Mouse (Mus musculus): ENCODE measurements around the gene Wbp1l.

The Wbp1l gene

GRCm38 (mm10) chr19:46661511-46661910 lies 62.6 kb downstream of the Wbp1l start:
- DNase-seq (ENCODE audit: low spot score): no peak

GRCm38 (mm10) chr19:46662214-46662613 lies 63.3 kb downstream of the Wbp1l start:
- no peak for DNase-seq (ENCODE audit: low spot score)

GRCm38 (mm10) chr19:46662784-46663183 lies 63.9 kb downstream of the Wbp1l start:
- no peak for DNase-seq (ENCODE audit: low spot score)

GRCm38 (mm10) chr19:46665474-46665873 lies 66.6 kb downstream of the Wbp1l start:
- no peak for DNase-seq (ENCODE audit: low spot score)

- DNase-seq (ENCODE audit: low spot score): no peak
These were observed 68.4 kb downstream of the Wbp1l start for GRCm38 (mm10) chr19:46667300-46667699.

DNA sequence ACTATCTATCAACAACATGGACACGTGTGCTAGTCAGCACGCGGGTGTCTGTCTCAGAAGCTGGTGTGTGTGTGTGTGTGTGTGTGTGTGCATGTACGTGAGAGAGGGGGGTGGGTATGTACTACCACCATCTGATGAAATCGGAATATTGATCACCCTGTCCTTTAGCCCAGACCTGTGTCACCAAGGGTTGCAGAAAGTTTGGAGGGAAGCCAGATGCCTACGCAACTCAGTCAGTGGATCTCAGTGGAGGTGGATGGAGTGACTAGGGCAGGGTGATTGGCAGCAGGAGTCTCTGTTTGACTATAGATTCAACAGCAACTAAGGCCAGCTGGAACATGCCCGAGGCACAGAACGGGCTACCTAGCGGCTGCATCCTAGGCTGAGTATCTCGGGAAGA lies 69.4 kb downstream of the Wbp1l start:
- no peak for DNase-seq (ENCODE audit: low spot score)

DNA sequence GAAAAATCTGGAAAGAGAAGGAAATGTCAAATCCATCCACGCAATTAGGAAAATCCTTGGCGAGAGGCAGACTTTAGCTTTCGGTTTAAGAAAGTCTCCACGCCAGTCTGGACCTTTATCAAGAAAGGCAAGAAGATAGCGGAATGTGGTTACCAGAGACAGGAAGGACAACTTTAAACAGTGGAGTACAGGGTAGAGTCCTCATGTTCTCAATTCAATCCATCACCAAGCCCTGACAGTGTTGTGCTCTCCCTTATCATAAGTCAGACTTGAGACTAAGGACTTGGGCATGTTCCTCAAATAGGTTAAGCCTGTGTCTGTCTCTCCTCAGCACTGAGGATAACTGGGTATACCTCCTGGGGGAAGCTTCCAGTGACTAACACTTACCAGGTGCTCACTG lies 70.9 kb downstream of the Wbp1l start:
- DNase-seq (ENCODE audit: low spot score): no peak

- DNase-seq (ENCODE audit: low spot score): no peak
These were observed 71.8 kb downstream of the Wbp1l start for GRCm38 (mm10) chr19:46670691-46671090.

GRCm38 (mm10) chr19:46672766-46673418 lies 74.0 kb downstream of the Wbp1l start, which contains the start of gene Cyp17a1:
Gene Cyp17a1 (minus strand): TSS chr19:46673172.
- no peak for DNase-seq (ENCODE audit: low spot score)

- no peak for DNase-seq (ENCODE audit: low spot score)
These were observed 76.8 kb downstream of the Wbp1l start for GRCm38 (mm10) chr19:46675641-46676040.

GRCm38 (mm10) chr19:46679720-46680383 lies 81.0 kb downstream of the Wbp1l start:
- DNase-seq (ENCODE audit: low spot score): no peak

DNA sequence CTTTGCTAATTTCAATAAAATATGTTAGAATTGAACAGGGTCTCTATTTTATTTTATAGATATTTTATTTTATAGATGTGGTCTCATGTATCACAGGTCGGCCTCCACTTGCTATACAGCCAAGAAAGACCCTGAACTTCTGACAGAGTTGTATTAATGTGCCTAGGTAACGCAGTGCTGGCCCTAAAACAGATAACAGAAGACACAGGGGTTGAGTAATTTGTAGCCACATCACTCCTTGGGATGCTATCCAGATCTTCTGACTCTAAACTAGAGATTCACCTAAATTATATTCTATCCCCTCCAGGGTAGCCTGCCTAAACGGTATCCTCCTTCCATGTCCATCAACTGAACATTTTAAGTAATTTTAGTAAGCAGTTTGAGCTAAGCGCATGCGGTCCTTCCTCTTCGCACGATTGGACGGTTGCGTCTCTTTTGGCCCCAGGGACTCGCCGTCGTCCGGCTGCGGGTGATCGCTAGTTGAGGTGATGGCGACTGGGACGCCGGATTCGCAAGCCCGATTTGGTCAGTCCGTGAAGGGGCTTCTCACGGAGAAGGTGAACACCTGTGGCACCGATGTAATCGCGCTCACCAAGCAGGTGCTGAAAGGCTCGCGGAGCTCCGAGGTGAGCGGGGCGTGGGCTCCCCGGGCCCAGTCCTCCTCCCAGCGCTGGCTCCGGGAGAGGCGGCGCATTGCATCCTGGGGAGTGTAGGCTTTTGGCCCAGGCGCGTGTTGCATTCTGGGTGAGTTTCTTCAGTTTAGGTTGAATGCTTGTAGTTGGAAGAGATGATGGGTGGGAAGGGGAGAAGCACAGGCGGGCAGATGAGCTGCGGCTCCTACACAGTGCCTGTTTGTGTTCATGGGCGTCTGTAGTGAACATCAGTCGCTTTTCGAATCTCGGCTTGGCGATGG lies 90.8 kb downstream of the Wbp1l start, which contains the start of gene Borcs7:
Borcs7 (plus strand) TSS at position 447 of the 913 bp plus-strand sequence.
- DNase-seq (ENCODE audit: low spot score): peak; percentile 66

DNA sequence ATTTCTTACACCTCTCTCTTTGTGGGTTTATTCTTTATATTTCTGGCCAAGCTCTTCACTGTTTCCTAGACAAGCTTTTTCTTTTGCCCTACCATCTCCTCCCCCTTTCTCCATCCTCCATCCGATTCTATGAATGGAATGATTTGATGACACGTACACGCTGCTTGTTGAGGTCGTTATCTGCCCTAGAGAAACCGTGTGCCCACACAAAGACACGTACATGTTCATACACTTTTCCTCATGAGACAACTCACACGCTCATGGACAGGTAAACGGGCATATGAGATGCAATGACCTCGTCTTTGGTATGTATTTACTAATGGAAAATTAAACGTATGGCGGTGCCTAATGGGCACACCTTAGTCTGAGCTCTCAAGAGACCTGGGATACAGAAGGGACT lies 91.5 kb downstream of the Wbp1l start:
- DNase-seq (ENCODE audit: low spot score): no peak

GRCm38 (mm10) chr19:46691078-46691477 lies 92.2 kb downstream of the Wbp1l start:
- DNase-seq (ENCODE audit: low spot score): no peak

GRCm38 (mm10) chr19:46693146-46693545 lies 94.3 kb downstream of the Wbp1l start:
- DNase-seq (ENCODE audit: low spot score): no peak

DNA sequence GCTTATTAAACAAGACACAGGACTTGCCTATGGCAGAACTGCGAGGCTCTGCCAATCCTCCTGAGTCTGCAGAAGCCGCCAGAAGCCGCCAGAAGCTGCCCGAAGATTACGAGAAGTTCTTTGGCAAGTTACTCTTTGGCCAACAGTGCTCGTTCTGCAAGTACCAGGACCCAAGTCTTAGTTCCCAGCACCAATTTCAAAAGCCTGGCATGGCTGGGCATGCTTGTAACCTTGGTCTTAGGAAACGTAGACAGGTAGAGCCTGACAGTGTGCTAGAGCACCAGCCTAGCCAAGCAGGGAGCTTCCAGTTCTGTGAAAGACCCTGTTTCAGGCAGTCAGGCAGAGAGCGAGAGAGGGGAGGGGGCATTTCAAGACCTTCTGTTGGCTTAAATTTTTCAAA lies 97.6 kb downstream of the Wbp1l start:
- DNase-seq (ENCODE audit: low spot score): no peak

DNA sequence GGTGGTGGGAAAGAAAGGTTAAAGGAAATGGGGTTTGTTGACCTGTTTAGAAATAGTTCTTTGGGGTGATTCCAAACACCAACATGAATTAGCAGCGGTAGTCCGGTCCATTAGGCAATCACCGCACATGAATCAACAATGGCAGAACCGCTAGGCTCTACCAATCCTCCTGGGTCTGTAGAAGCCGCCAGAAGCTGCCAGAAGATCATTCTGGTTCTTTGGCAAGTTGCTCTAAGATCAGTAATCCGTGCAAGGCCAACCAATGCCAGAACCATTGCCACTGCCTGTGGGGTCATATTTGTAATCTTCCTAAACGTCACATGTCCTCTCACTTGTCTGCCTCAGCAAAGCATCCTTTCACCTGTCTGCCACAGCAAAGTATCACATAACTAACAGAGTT lies 98.1 kb downstream of the Wbp1l start:
- DNase-seq (ENCODE audit: low spot score): no peak

DNA sequence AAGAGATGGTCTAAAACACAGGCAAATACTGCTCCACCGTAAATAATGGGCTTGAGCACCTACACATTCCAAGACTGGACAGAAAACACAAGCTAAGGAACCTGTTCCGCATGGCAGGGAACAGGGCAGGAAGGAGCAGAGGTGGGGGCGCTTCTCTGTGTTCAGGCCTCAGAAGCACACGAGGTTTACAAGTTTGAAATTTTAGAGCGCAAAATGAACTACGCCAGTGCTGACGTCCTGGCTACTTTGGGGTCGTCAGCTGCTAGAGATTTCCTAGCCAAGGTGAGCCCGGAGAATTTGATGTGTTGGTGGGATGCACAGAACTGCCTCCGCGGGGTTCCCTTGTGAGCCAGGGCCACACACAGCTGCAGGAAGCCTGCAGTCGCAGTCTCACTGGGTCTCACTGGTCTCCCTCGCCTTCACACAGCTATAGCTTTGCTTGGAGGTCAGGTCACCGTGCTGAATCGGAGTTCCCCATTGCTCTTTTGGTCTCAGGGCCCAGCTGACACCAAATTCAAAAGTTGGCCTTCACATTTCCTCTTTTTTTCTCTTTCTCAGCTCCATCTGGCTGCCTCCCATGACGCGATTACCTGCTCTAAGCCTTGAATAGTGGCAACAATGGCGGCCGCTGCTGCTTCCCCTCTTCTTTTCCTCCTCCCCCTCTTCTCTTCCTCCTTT lies 99.1 kb downstream of the Wbp1l start:
- no peak for DNase-seq (ENCODE audit: low spot score)

- no peak for DNase-seq (ENCODE audit: low spot score)
These were observed 100.2 kb downstream of the Wbp1l start for GRCm38 (mm10) chr19:46699011-46699481.

GRCm38 (mm10) chr19:46701156-46701555 lies 102.3 kb downstream of the Wbp1l start:
- DNase-seq (ENCODE audit: low spot score): no peak

- DNase-seq (ENCODE audit: low spot score): no peak
These were observed 107.1 kb downstream of the Wbp1l start for GRCm38 (mm10) chr19:46705779-46706495.
